Mouse (Mus musculus): ENCODE data around the gene Ccdc9.

GRCm38 (mm10) chr7:16284904-16285303, 1.7 kb downstream of the Ccdc9 start:
- no peak for TF ChIP-seq CTCF (IDR thresholded peaks at IDR 0.05; ENCODE audit: low read depth)
- no peak for TF ChIP-seq EP300 (IDR thresholded peaks at IDR 0.05; ENCODE audit: low read depth)

Data from liver, embryonic 14.5 days (tissue).